Mouse (Mus musculus) lung, embryonic 16.5 days (tissue): Measurements from ENCODE around the gene Btbd35f21. TPM values are rescaled to one million over a fixed set of nuclear protein-coding genes. Genes with fewer than 3 reads are reported as not detected.
"Not testable (repeated sequence)": the region's sequence is repeated elsewhere in the genome, so short reads cannot be mapped to it uniquely, and the experiment has no call there.

Source experiments
- ATAC-seq: fragments of 200-750 bp; cut with Nextera tagmentation; 2 replicates; pipeline ENCODE4 v1.8.0; 2017; ENCODE audit warnings: low read depth, mild to moderate bottlenecking, moderate library complexity
- H3K27ac ChIP-seq: fragments of 300-500 bp; sonication (generic); 2 replicates; pipeline ENCODE4 v1.5.1; 2014; ENCODE audit warnings: mild to moderate bottlenecking, control low read depth, low read length
- H3K27me3 ChIP-seq: fragments of 300-500 bp; sonication (generic); 2 replicates; pipeline ENCODE4 v1.6.1; 2014; ENCODE audit warnings: low read depth, low read length, mixed read lengths; ENCODE audit not compliant: control insufficient read depth, insufficient read depth
- H3K36me3 ChIP-seq: fragments of 300-500 bp; sonication (generic); 2 replicates; pipeline ENCODE4 v1.6.1; 2014; ENCODE audit warnings: low read length; ENCODE audit not compliant: control insufficient read depth, insufficient read depth
- H3K4me1 ChIP-seq: fragments of 300-500 bp; sonication (generic); replicated peaks from 2 replicates; pipeline ENCODE4 v1.6.1; 2014; ENCODE audit warnings: low read length, mixed read lengths; ENCODE audit not compliant: control insufficient read depth, insufficient read depth
- H3K4me2 ChIP-seq: fragments of 300-500 bp; sonication (generic); 2 replicates; pipeline ENCODE4 v1.6.1; 2014; ENCODE audit warnings: low read depth, low read length, control low read depth
- H3K4me3 ChIP-seq: fragments of 300-500 bp; sonication (generic); 2 replicates; pipeline ENCODE4 v1.5.1; 2014; ENCODE audit warnings: mild to moderate bottlenecking, low read length, control low read depth
- H3K9ac ChIP-seq: fragments of 300-500 bp; sonication (generic); 2 replicates; pipeline ENCODE4 v1.6.1; 2014; ENCODE audit warnings: low read length, control low read depth
- H3K9me3 ChIP-seq: fragments of 300-500 bp; sonication (generic); 2 replicates; pipeline ENCODE4 v1.6.1; 2016; ENCODE audit warnings: low read length; ENCODE audit not compliant: control insufficient read depth
- WGBS: fragments of 180-500 bp; shearing (Covaris S2); extraction: QIAGEN DNeasy Blood & Tissue Kit; methylation state at CpG from one replicate; pipeline ENCODE4 v1.1.7; 2014; 5-methylcytosine and 5-hydroxymethylcytosine counted together
- polyA plus RNA-seq: library from polyadenylated mRNA; unstranded; fragments of >200 nt; fragmentation: Nextera tagmentation; extraction: Ambion mirVana; gene quantifications from 2 replicates; pipeline ENCODE4 v1.2.1, GENCODE M21; 2015

Gene Btbd35f21
- not detected in 2 replicates for polyA plus RNA-seq

GRCm38 (mm10) chrX:32725809-32726208 is at the start of gene Btbd35f21:
Btbd35f21 (plus strand) TSS chrX:32726109.
- H3K27me3 ChIP-seq, H3K36me3 ChIP-seq, H3K4me3 ChIP-seq, H3K4me2 ChIP-seq, ATAC-seq, H3K27ac ChIP-seq, H3K9ac ChIP-seq, H3K9me3 ChIP-seq, H3K4me1 ChIP-seq: not testable (repeated sequence)
- no CpG with 5 or more reads among the region's 2 CpGs for WGBS

Other genes starting within 250 kb of the Btbd35f21 start
- gene Btbd35f1, start 166.1 kb upstream of the Btbd35f21 start, polyA plus RNA-seq = not detected in 2 replicates
- not detected in 2 replicates for gene Gm5926, start 75.4 kb upstream of the Btbd35f21 start, polyA plus RNA-seq
- not detected in 2 replicates for gene Btbd35f30, start 168.5 kb downstream of the Btbd35f21 start, polyA plus RNA-seq
- gene Gm21789, start 215.7 kb downstream of the Btbd35f21 start, polyA plus RNA-seq = not detected in 2 replicates
- gene Btbd35f5, start 247.8 kb downstream of the Btbd35f21 start, polyA plus RNA-seq = not detected in 2 replicates